Mouse (Mus musculus) left cerebral cortex, postnatal 10 days (tissue): ENCODE measurements around the gene Cblc. TPM values are rescaled to one million over a fixed set of nuclear protein-coding genes. Genes with fewer than 3 reads are reported as not detected.

Experiments
- DNase-seq, 2 experiments: peaks; one replicate each; pipeline ENCODE4 v3.0.0; 2021 to 2022; ENCODE audit warnings: low spot score in 2 of 2, mixed read lengths in 1 of 2; ENCODE audit errors: extremely low spot score in 1 of 2
- intact Hi-C: fragments of 180-260 bp; cut with DNase I; formaldehyde crosslinking; loops from one replicate; pipeline ENCODE4 v1.15.1; 2025
- total RNA-seq, 2 experiments: library from RNA; stranded (reverse); gene quantifications; 2 replicates each; pipeline ENCODE4 v1.2.3; 2021

Cblc gene
- total RNA-seq, 2 experiments from 2014 or later = not detected

DNA sequence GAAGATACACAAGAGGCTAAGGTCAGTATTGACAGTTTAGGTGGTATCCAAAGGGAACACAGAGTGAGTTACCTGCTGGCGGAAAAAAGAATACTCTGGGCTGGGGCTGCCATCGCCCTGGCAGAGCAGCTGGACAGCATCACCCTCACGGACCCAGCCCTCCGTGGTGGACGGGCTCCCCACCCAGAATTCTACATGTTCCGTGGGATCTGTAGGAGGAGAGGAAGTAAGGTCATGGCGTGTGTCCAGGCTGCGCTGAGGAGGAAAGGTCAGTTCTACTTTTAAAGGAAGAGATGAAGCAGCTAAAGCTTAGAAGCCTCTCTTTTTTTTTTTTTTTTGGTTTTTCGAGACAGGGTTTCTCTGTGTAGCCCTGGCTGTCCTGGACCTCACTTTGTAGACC, 32.0 kb downstream of the Cblc start:
- intact Hi-C loops = no loop called here
- peak in 1 of 2 experiments; percentile 35 for DNase-seq

DNA sequence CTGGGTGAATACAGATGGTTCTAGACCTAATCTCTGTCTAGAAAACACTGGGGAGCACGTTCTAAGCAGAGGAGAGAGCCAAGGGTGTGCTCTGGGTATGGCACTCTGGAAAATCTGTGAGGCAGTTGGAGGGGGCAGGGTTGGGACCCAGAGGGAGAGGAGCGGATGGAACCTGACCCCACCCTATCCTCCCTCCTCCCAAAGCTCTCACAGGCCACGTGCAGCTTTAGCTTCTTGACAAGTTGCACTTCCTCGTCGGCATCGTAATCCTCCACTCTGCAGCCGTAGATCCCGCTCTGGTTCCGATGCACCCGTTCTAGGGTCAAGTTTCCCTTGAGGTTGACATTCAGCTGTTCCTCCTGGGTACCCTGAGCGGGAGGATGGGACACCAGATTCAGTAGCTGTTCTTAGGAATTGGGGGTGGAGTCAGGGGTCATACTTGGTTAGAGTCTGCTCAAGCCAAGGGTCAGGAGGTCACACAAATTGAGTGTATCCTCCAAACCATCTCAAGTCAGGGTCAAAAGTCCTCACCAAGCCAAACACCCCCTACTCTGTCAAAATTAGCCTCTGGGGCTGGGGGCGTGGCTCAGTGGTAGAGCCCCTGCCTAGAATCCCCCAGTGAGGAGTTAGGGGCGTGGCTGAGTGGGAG, 32.7 kb downstream of the Cblc start:
- intact Hi-C loops = no loop called here
- DNase-seq = no peak

DNA sequence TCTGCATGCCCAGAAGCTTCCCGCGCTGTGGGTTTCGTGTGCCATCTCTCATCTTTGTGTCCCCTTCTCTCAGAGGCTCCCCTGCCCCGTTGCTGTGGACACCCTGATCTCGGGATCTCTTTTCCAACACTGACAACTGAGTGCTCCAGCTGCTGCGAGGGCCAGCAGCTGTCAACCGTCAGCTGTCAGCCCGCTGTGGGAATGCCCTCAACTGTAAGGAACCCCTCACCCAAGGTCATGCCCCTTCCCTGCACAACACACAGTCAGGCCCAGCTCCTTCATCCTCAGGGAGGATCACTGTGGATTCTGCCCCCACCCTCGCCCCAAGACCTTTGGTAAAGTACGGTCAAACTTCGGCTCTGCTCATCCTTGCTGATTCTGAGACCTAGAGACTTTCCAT, 34.3 kb downstream of the Cblc start:
- intact Hi-C loops = no loop called here
- no peak for DNase-seq

DNA sequence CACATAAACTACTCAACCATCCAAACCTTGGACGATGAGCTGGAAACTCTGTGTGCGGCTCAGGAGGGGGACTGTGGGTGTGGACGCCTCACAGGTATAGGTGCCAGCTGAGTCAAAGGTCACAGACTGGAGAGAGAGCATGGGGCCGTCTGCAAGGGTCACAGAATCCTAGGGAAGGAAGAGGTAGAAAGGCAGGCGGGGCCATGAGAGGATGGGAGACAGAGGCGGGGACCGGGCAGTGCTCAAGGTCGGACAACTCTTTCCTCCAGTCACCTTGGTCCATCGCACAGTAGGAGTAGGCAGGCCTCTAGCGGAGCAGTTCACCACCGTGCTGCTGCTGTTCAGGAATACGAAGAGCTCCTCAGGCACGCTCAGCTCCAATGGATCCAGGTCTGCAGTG, 36.6 kb downstream of the Cblc start:
- no peak for DNase-seq
- intact Hi-C loops = no loop called here

DNA sequence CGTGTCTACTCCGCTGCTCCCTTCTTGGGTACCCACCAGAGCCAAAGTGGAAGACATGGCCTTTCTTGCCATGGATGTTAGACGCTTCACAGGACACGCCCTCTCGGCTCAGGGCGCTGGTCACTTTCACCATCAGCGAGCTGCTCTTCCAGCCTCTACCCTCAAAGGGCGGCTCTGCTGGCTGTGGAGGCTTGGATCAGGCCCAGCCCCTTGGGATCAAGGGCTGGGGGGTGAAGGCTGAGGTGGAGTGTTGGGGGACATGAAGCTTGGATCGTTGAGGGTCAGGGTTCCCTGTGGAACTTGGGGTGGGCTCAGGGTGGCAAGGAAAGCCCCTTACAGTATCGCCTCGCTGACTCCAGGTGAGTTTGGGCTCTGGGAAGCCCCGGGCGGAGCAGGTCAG, 38.0 kb downstream of the Cblc start:
- DNase-seq = no peak
- intact Hi-C loops = no loop called here

DNA sequence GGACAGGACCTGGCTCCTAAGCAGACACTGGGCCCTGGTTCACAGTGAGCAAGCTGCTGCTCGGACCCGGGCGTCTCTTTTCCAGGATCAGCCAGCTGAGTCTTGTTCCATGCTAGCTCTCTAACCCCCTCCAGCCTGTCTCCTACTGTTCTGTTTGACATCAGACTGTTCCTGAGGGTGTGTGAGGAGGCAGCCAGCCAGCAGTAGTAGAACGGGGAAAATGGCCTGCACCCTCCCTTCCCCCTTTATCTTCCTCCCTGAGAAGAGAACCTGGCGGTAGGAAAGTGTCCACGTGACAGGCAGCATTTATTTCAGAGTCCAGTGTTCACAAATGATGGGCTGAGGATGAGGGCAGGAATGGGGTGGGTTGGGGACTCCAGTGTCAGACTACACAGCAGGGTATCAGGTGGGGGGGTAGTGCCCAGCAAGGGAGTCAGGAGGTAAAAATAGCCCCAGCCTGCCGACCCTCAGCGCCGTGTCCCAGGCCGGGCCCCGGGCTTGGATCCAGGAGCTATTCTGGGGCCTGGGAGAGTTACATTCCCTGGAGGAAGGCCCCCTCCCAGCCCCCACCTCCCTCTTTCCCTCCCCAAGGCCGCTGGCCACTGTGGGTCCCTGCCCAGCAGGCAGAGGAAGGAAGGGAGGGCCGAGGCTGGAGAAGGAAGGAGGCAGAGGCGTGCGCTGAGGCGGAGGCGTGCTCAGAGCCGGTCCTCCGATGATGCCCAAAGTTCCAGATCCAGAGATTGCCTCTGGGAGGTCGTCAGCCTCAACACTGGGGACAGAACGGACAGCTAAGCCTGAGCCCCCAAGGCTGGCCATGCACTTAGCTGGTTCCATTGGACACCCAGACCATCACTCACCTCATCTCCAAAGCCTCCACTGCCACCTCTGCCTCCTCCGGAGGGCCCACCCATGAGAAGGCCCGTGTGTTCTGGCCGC, 40.5 kb downstream of the Cblc start:
- peak in 1 of 2 experiments; percentile 87 for DNase-seq
- intact Hi-C loops = no loop called here

DNA sequence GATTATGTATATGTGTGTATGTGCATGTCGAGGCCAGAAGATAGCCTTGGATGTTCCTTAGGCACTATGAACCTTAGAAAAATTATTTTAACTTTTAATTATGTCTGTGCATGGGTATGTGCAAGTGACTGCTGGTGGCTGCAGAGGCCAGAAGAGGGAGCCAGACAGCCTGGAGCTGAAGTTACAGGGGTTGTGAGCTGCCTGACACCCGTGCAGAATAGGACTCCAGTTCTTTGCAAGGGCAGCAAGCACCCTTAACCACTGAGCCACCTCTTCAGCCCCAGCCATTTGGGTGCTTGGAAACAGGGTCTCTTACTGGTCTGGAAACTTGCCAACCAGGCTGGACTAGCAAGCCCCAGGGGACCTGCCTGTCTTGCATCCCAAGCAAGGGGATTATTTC, 41.6 kb downstream of the Cblc start:
- DNase-seq = no peak
- intact Hi-C loops = no loop called here

DNA sequence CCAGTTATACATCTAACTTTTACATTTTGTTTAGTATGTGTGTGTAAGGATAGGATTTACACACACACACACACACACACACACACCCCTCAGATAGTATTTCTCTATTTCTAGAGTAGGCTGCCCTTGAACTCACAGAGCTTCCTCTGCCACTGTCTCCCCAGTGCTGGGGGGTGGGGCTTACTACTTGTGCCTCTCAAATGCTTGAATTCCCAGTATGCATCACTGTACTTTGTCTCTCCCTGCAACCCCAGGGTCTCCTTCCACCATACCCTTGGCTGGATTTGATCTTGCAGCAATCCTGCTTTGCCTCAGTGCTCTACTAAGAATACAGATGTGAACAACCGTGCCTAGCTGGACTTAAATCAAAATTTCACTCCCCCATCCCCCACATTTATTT, 42.5 kb downstream of the Cblc start:
- no peak for DNase-seq
- intact Hi-C loops = no loop called here

DNA sequence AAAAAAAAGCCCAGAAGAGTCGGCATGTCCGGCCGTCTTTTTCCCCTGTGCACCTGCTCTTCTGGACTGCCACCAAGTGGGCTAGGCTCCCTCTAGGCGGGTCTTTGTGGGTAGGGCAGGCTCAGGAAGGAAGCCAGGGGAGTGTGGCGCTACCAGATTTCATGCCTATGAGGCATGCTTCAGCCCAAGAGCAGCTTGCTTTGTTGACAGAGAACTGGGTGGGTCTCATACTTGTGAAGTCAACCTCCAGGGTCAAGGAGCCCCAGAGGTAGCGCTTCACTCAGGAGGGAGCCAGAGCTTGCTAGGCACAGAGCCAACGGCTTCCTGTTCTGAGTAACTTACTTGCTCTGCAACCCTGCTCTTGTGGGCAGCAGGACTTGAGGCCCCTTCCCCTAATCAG, 43.0 kb downstream of the Cblc start:
- DNase-seq = peak in 1 of 2 experiments; percentile 74
- intact Hi-C loops = no loop called here

DNA sequence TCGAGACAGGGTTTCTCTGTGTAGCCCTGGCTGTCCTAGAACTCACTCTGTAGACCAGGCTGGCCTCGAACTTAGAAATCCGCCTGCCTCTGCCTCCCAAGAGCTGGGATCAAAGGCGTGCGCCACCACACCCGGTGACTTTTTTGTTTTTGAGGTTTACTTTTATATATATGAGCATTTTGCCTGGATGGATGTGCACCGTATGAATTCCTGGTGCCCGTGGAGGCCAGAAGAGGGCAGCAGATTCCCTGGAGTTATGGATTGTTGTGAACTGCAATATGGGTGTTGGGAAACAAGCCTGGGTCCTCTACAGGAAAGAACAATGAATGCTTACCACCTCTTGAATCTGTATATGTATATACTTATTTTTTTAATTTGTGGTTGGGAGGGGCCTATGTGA, 44.0 kb downstream of the Cblc start:
- intact Hi-C loops = no loop called here
- DNase-seq = no peak

DNA sequence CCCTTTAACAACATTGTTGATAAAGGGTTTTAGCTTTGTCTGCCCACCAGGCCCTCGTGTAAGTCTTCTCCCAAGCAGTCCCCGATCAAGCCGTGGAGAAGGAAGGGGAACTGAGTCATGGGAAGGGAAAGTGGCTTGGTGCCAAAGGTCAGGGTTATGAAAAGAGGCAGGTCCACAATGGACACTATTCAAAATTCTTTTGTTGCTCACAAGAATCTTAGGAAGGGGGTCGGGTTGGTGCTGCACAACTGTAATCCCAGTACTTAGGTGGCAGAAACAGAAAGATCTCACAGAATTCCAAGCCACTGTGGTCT, 45.6 kb downstream of the Cblc start:
- no peak for DNase-seq
- intact Hi-C loops = loop anchor here (2.0 kb wide), 1 partner anchor 40 kb away; no protein-coding TSS in a partner anchor

DNA sequence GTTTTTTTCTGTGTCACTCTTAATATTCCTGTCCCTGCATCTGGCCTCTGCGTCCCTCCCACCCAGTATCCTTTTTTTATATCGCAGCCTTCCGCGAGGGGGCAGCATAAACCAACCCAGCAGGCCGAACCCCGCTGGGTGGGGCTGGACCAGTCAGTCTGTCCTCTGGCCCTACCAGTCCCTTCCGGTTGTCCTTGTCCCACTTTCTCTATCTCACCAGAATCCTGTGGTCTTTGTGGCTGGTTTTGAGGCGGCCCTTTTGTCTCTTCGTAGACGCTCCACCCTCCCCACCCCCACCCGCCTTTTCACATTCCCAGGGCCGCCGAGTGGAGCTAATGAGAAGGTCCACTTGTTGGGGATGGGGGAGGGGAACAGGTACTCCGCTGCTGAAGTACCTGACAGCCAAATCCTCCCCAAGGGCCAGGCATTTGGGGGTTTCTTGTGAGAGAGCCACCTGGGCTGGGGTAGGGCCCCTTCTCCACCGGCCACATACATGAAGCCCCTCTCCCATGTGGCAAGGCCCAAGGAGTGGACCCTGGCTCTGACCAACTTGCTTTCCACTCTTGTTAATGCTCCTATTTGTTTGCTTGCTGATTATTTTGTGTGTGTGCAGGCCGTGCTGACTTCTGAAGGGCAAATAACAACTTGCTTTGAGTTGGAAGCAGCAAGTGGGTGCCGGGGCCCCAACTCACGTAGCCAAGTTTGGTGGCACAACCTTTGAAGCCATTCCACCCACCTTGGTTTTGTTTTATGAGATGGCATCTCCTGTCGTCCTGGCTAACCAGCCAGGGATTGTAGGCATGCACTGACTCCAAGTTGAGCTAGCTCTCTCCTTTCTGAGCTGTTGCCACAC, 46.2 kb downstream of the Cblc start, which contains the start of gene Nectin2:
Nectin2 (minus strand) TSS at position 267 of the 853 bp plus-strand sequence.
- DNase-seq = peak; percentile 81 to 92
- intact Hi-C loops = loop anchor here (2.0 kb wide), 1 partner anchor 40 kb away; no protein-coding TSS in a partner anchor

DNA sequence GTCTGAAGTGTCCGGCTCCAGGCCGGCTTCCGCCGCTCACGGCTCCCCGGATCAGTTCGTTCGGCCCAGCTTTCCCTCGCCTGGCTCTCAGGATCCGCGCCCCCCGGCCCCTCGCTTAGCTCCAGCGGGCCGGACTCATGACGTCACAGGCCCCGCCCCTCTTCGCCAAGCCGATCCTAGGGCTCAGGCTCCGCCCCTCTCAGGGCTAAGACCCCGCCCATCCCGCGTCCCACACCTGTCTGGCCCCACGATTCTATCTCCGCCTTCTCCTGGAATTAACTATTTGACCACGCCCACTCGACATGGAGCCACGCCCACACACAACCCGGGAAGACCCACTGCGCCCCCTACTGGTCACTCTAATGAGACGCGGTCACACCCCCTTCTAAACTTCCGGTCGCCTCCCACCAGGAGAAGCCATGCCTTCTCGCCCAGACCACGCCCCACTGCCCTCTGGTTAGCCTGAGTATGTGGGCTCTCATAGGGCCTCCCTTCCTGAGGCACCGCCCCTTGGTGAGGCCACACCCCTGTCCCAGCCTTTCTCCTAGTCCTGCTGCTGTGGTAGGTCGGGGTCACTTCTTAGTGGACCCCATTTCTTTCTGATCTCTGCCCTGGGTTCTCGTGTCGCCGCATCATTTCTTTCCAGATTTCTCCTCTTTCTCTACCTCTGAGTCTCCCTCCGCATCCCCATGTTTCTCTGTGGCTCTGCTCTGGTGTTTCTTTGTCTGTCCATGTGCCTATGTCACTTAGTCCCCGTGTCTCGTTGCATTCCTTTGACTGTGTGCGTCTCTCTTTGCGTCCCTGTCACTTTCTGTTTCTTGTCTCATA, 47.0 kb downstream of the Cblc start:
- intact Hi-C loops = loop anchor here (2.0 kb wide), 1 partner anchor 41 kb away; no protein-coding TSS in a partner anchor
- peak; percentile 95 to 99 for DNase-seq

DNA sequence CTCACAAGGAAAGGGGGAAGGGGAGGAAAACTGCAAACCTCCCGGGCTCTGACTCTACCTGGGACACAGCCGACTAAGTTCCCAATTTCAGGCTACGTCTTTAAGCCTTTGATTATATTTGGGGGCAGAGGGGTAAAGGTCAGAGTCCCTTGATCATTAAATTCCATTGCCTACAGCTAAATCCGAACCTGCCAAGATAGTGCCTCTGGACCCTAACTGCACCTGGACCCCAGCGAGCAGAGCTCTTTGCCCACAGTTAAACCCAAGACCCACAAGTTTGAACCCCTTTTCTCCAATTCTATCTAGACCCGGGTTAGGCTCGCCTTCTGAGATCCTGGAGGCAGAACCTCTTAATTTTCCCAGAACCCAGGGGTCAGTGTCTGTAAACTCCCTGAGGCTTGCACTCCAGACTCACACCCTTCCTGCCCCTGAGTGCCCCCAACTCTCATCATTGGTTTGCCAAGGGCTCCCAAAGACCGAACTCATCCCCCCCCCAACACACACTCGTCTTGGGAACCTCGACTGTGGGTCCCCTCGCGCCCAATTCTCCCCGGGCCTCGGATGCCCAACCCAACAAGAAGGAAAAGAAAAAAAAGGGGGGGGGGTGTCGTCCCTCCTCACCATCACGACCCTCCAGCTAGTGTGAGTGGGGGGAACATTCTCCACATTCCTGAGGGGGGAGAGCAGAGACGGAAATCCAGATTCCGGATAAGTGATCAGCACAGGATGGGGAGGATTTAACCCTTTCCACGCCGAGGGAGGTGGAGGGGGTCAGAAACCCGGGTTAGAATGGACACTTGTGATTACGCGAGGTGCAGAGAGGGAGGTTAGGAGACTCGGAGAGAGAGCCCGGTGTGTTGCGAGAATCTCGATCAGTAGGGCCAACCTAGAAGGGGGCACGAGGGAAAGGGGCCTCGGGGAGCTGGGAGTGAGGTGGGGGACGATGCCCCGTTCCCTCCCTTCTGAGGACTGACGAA, 48.1 kb downstream of the Cblc start:
- DNase-seq = peak in 1 of 2 experiments; percentile 62

DNA sequence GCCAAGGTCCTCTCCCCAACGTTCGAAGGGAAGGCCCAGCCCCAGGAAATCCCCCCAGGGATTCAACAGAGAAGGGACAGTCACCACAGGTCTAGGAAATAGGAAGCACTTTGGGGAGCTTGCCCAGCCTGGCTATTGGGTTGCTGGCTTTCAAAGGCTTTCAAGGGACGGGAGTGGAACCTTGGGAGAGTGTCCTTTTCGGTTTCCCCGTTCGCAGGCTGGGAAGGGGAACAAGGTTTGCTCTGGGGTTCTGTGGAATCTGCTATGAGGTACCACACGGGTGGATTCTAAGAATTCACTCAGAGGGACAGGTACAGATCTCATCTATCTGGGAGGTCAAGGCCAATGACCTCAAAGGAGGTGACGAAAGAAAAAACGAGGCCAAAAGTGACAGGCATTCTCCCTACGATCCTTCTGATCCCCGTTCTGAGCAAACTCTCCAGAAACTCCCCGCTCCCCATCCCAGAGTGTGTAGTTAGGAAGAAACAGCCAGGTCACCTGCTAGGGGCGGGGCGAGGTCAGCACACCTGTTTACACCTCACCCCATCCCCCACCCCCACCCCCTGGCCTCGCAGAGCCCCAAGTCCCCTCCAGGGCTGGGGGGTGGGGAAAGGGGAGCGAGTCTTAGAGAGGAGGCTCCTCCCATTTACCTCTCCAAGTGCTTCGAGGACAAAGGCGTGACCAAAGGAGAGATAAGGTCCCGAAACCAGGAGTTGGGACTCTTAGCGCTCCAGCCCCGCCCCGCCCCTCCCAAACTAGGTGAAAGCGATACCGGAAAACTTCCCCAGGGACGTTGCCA, 49.0 kb downstream of the Cblc start:
- intact Hi-C loops = no loop called here
- DNase-seq = peak in 1 of 2 experiments; percentile 55

More for the DNA sequence above, 48.1 kb downstream of the Cblc start:
- intact Hi-C loops = no loop called here

DNA sequence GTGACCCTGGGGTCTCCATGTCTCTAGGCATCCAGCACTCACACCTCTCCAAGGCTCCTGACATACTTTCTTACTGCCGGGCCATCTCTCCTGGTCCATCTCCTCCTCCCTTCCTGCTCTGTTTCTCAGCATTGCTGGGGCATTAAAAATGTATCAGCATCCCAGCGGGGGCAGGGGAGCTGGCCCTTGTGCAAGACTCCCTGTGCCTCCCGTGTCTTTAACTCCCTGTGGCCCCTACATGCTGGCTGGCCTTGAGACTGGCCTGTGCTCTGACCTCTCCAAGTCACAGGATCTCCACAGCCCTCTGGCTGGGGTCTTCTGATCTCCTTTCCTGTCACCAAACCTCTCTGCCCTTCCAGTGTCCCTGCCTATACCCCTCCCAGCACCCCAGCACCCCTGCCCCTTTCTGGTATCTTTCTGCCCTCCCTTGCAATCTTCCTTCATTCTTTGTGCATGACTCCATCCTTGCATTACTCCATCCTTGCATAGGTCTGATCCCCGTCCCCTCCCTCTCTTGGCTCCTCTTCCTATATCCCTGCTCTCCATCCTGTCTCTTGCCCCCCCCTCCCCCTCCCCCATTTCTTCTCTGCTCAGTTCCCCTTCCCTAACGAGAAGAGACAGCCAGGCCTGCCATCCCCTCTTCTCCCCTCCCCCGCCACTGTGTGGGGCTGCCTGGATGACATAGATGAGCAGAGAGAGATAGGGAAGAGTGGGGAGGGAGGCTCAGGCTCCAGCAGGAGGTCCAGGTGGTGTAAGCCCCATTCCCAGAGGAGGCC, 50.0 kb downstream of the Cblc start:
- peak in 1 of 2 experiments; percentile 37 for DNase-seq

More for the DNA sequence above, 50.0 kb downstream of the Cblc start:
- intact Hi-C loops = no loop called here
